Mouse (Mus musculus) C2C12 (cell line): ENCODE measurements at regions not wholly inside any gene's neighbourhood (a gene's known extent, or its start where the extent isn't known, plus 50 kb on each side); places are given as distances from the start of the nearest gene placed in this dataset.

ENCODE experiments used
- CEBPB ChIP-seq: IDR thresholded peaks from one replicate; pipeline ENCODE4 v1.6.1; 2011; ENCODE audit warnings: low read depth, mild to moderate bottlenecking, control low read depth, moderate library complexity
- CTCF ChIP-seq: IDR thresholded peaks from one replicate; pipeline ENCODE4 v1.5.1; 2011; ENCODE audit not compliant: control insufficient read depth, insufficient read depth, insufficient read length
- MAX ChIP-seq: IDR thresholded peaks from one replicate; pipeline ENCODE4 v1.6.1; 2011; ENCODE audit warnings: mild to moderate bottlenecking, control low read depth
- MYOD1 ChIP-seq: IDR thresholded peaks from one replicate; pipeline ENCODE4 v1.6.1; 2011; ENCODE audit warnings: low read depth; ENCODE audit not compliant: control insufficient read depth, insufficient read length
- MYOG ChIP-seq: IDR thresholded peaks from one replicate; pipeline ENCODE4 v1.6.1; 2011; ENCODE audit not compliant: control insufficient read depth, insufficient read length; ENCODE audit errors: extremely low read depth
- USF1 ChIP-seq: IDR thresholded peaks from one replicate; pipeline ENCODE4 v1.6.1; 2011; ENCODE audit warnings: low read depth, mild to moderate bottlenecking, control low read depth, moderate library complexity

DNA sequence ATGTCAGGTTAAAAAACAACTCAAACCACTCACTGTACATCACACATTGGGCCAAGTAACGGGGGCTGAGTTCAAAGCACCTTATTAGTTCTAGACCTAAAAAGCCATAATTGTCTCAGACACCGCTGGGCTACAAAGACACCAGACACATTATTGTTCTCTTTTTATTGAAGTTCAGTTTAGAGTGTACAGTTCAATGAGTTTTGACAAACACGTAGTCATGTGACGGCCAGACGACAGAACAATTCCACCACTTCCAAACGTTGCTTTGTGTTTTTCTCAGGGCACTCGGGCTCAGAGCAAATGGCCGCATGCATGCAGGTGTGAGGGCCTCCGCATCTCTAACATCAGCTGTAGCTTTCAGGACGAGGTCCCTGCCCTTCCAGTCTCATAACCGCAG lies 71.5 kb upstream of the Bach2 start:
- TF ChIP-seq CTCF: no peak
- TF ChIP-seq USF1: no peak
- TF ChIP-seq CEBPB: no peak
- TF ChIP-seq MYOG: no peak
- TF ChIP-seq MAX: no peak
- TF ChIP-seq MYOD1: no peak
